Mouse (Mus musculus): Measurements from ENCODE around the gene Tspan9.

Tspan9 gene

DNA sequence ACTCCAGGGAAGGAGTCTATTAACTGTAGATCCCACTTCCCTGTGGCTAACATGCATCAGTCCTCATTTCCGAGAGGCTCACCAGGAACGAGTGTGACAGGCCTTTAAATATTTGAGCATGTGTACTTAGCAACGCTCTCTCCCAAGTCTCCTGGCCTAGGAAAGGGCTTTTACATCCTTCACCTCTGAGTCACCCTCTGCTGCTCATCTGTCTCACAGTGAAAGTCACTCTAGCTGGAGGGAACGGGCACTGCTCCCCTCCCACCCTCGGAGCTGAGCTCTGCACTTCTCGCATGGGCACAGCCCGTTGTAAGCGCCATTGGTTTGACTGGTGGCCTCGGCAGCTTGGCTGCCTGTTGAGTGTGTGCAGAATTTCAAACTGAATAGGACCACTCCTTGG is 169.4 kb downstream of the Tspan9 start:
- DNase-seq = no peak

DNA sequence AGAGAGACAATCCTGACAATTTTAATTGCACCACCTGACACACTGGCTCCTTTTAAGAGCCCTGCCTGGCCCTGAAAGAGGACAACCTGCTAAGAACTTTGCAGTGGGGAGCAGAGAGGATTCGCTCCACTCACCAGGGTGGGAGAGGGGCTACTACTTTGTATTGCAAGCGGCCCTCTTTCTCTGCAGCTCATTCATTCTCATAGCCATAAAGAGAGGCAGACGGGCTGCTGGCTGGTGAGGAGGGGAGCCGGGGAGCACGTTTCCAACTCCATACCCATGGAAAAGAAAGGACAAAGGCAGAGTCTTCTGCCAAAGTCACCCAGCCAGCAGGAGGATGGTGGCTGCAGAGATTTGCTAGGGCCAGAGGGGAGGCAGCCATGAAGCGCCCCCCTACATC is 169.8 kb downstream of the Tspan9 start:
- DNase-seq = no peak

DNA sequence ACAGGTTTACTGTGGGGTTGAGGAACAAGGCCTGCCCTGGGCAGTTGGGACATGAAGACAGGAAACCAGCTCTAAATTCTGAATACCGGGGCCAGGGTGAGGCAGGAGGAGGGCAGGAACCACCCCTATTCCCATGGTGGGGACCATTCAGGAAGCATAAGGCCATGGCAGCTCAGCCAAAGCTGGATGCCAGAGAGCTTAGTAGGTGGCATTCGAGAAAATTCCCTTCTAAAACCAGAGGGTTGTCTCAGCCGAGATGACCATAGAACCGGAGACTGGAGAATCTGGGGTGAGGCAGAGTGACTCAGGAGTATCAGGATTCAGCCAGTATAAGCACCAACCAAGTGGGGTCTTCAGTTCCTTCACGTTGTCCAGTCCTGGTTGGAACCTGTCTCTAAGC is 171.5 kb downstream of the Tspan9 start:
- DNase-seq = no peak

- no peak for DNase-seq
Observed at GRCm38 (mm10) chr6:127970848-127971247, 172.5 kb downstream of the Tspan9 start.

DNA sequence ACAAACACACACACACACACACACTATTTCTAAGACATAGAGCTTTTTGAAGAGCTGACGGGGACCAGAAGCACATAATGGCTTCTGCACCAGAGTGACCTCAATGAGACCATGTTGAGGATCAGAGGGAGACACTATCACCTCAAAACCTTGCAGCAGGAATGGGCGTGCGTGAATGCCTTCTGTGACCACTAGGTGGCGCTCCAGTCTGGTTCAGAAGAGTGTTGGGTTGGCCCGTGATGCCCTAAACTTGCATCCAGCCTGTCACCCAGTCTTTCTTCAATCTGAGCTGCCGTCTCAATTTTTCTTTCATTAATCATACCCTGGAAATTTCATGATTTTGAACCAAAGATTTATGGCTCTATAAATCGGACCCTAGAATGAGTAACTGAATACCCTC is 173.3 kb downstream of the Tspan9 start:
- DNase-seq = peak in 1 of 2 experiments; percentile 52

DNA sequence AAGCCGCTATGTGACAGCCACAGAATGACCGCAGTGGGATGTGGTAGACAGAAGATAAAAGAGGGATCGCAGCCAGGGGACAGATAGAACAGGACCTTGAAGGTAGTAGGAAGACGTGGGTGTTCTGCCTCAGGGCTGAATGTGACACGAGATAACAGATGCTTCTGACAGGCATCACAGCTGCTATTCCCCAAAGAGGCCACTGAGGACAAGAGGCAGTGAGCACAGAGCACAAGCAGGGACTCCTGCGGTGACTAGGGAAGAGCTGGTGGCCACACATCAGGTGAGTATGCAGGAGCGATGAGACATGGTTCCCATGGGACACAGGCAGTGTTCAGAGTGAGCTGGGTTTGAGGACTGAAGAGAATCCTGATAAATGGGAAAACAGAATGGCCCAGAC is 173.7 kb downstream of the Tspan9 start:
- no peak for DNase-seq

- no peak for DNase-seq
Observed at GRCm38 (mm10) chr6:127965497-127965896, 177.9 kb downstream of the Tspan9 start.

DNA sequence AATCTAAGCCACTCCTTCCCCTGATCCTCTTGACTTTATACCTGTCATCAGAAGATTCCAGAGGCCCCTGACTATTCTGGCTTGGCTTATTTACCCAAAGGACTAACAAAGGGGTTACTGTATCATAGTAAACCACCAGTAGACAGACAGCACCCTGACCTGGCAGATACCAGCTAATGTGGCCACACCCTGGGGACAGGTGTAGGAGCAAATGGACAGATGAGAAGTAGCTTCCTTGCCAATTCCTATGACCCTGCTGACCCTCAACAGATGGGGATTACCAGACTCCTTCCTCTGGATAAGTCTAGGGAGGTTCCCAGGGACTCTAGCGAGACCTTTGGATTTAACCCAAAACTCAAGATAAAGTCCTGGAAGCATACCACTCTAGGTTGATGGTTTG is 183.2 kb downstream of the Tspan9 start:
- DNase-seq = no peak

- DNase-seq = no peak
Observed at GRCm38 (mm10) chr6:127956172-127956571, 187.2 kb downstream of the Tspan9 start.

GRCm38 (mm10) chr6:127953071-127953470 is 190.3 kb downstream of the Tspan9 start:
- no peak for DNase-seq

DNA sequence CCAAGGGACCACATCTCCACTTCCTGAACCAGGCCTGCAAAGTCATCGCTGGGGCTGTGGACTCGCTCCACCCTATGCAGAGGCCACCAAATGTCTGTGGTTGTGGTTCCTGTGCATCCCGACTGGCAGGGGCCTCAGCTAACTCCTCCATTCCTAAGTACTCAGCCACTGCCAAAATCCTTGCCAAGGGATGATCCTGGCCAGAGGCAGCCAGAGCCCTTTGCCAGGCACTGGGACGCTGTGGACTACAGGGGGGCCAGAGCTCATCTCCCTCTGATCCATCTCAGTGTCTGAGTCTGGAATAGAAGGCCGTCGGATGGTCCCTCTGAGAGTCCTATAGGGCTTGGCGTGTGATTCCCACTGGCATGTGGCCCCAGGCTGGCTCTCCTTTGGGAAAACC is 193.5 kb downstream of the Tspan9 start:
- DNase-seq = no peak

DNA sequence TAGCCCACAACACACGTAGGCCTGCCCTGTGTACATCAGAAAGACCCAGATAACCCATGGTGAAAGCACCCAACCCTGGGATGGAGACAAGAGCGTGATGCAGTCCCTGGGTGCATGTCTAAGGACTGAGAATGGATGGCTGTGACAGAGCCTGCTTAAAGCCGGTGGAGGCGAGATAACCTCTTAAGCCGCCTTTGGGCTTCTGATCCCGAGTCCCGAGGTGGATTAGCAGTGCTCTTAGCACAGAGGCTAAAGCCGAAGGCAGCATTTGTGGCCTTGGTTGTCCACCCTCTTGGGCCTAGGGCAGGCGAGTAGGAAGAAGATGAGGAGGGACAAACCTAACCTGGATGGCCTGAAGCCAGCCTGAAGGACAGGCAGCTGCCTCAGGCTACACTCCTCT is 194.7 kb downstream of the Tspan9 start:
- DNase-seq = no peak

GRCm38 (mm10) chr6:127945725-127946124 is 197.7 kb downstream of the Tspan9 start:
- peak in 1 of 2 experiments; percentile 41 for DNase-seq

- no peak for DNase-seq
Observed at GRCm38 (mm10) chr6:127942421-127942820, 201.0 kb downstream of the Tspan9 start.

DNA sequence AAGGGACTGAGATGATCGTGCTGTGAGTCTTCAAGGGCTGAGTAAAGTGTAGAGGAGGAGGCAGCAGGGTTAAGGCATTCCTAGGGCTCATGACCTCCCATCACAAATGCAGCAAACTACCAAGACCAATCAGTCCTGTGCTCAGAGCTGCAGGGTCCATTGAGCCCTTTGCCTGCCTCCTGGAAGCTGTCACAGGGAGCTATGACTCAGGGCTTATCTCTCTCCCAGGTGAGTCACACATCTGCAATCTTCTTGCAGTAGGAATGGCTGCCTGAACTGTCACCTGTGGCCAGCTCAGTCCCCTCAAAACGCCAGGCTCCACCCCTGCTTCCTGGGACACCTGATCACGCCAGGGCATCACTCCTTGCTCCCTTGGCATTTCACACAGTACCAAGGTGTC is 208.3 kb downstream of the Tspan9 start:
- no peak for DNase-seq

GRCm38 (mm10) chr6:127933841-127934240 is 209.6 kb downstream of the Tspan9 start:
- no peak for DNase-seq

DNA sequence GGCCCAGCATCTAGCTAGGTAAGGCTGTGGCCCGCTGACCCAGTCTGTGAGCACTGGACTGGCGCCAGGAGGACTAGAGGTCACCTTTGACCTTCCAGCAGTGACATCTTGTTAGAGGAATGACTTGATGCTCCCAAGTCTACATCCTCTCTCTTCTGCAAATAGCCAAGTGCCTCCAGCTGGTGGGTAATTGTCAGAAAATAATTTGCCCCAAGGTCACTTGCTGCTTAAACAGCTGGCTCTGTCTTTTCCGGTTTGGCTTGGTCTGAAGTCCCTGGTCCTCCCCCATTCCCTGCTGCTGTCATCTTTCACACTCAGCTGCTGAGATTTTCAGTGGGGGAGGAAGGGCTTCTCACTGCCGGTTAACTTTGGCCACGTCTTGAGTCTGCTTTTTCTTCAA is 210.7 kb downstream of the Tspan9 start:
- DNase-seq = no peak

- DNase-seq = no peak
Observed at GRCm38 (mm10) chr6:127928682-127929081, 214.7 kb downstream of the Tspan9 start.

DNA sequence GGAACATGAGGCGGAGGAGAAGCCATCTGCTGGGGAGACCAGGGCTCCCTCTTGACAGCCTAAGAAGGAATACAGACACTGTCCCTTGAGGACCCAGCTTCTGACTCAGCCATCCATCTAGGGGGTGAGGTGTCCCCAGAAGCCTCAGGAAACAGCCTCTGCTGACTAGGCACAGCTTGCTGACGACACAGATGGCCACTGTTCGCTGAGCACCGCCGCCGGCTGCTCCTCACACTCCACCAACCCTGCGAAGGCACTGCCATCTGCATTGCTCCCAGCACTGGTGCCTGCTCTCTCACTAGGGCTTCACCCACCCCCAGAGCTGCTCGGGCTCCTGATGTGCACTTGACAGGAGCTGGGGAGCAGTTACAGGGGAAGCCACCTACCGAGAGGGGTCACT is 217.5 kb downstream of the Tspan9 start:
- DNase-seq = no peak

GRCm38 (mm10) chr6:127924750-127925149 is 218.6 kb downstream of the Tspan9 start:
- DNase-seq = no peak

- no peak for DNase-seq
Observed at GRCm38 (mm10) chr6:127923296-127923695, 220.1 kb downstream of the Tspan9 start.

- DNase-seq = no peak
Observed at GRCm38 (mm10) chr6:127921996-127922395, 221.4 kb downstream of the Tspan9 start.

DNA sequence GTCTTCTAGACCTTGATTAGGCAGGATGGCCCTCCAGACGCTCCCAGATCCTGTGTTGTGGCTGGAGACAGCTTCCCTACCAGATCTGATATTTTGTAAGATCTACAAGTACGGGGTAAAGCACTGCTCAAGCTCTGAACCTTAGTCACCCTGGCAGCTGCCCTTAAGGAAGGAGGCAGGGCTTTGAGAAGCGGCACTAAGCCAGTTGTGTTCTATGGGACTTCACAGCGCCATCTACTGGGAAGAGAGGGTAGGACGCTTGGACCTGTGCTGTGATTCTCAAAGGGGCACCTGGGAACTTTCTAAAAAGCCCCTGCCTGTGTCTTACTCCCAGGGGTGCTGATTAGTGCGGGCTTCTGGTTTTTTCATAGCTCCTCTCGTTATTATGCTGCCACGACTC is 222.7 kb downstream of the Tspan9 start:
- peak in 1 of 2 experiments; percentile 41 for DNase-seq

GRCm38 (mm10) chr6:127919491-127919890 is 223.9 kb downstream of the Tspan9 start:
- no peak for DNase-seq

DNA sequence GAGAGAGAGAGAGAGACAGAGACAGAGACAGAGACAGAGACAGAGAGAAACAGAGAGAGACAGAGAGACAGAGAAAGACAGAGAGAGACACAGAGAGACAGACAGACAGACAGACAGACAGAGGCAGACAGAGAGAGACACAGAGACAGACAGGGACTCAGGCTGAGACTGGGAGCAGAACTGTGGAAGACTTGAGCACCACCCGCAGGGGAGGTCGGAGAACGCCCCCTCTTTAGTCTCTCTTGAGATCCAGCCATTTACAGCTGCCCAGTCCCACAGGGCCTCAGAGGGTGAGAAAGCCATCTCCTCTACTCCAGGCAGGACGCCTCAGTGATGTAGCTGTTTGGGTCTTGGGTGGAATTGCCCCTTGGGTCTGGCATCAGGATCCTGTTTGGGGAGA is 225.7 kb downstream of the Tspan9 start:
- no peak for DNase-seq

DNA sequence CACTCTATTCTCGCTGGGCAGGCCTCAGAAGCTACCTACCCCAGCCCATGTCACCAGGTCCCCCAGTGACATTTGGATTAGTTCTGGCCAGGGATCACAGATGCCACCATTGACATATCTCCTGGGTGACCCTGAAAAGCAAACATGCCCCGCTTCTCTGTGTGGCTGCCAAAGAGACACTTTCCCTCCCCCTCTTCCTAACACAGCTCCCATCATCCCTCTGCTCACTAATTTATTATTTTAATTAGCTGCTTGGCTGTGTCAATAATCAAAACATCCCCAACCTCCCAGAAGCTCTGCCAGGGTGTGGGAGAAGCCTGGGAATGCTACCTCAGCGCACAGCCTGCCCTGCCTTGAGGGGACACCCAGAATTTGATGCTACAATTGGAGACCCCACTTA is 226.4 kb downstream of the Tspan9 start:
- no peak for DNase-seq

All from spleen, adult 18-20 months (tissue).